ENCODE assay signal across 8 mouse cellular contexts in genomic region chr9:68966540-68966939, GRCm38 (mm10).
DNase-seq lines count a peak whose midpoint lies in the region; ATAC-seq and TF ChIP-seq lines count a peak whose summit lies in the region.

No protein-coding gene starts in this region.

- H3K4me2 ChIP-seq in lung, embryonic 14.5 days: no peak overlapping the region

- no peak overlapping the region for H3K27ac ChIP-seq in lung, embryonic 14.5 days (ENCODE audit: low read depth)

- no peaks in the 10 kb centered on the region for H3K4me1 ChIP-seq in lung, embryonic 14.5 days (ENCODE audit: insufficient read depth)

- H3K27me3 ChIP-seq in lung, embryonic 14.5 days (ENCODE audit: insufficient read depth, low read length): no peaks in the 10 kb centered on the region

- peak; percentile 48 for TF ChIP-seq CTCF in lung, embryonic 14.5 days (IDR thresholded peaks at IDR 0.05; ENCODE audit: low read depth)

- H3K4me3 ChIP-seq in lung, embryonic 14.5 days (ENCODE audit: low read depth, low read length): no peak overlapping the region

- peak; percentile 9 for DNase-seq in ovary, postnatal 36 days (ENCODE audit: low spot score)
- no peak for DNase-seq in ovary, postnatal 14 days (ENCODE audit: low spot score)
- peak; percentile 72 for DNase-seq in cerebellum, adult 11-12 months
- peak; percentile 39 for DNase-seq in lung, embryonic 14.5 days
- peak; percentile 80 for DNase-seq in thymus, postnatal 14 days
- DNase-seq in left cerebral cortex, adult 18-20 months (ENCODE audit: low spot score in 2 of 2): no peak
- DNase-seq in layer of hippocampus, adult 8-10 months (ENCODE audit: low spot score in 2 of 2): no peak
- DNase-seq in heart, adult 9 months (ENCODE audit: low spot score in 2 of 2): no peak

- no peaks in the 10 kb centered on the region for H3K9me3 ChIP-seq in lung, embryonic 14.5 days (ENCODE audit: low read depth, low read length)

- whole genome bisulfite sequencing in lung, embryonic 14.5 days: 33% methylated on average over 13 of the region's 13 CpGs

- no peak for ATAC-seq in lung, embryonic 14.5 days (ENCODE audit: insufficient read depth)

- H3K36me3 ChIP-seq in lung, embryonic 14.5 days (ENCODE audit: insufficient read depth): no peaks in the 10 kb centered on the region

- no peak overlapping the region for H3K9ac ChIP-seq in lung, embryonic 14.5 days

Comparison
In these comparisons a context has a peak if more than half of its experiments do, and no peak if none do; other contexts are left out.
1. DNase-seq: peak in ovary, postnatal 36 days (single experiment), cerebellum, adult 11-12 months (single experiment), lung, embryonic 14.5 days (single experiment) and thymus, postnatal 14 days (single experiment); none in ovary, postnatal 14 days (single experiment), left cerebral cortex, adult 18-20 months (0 of 2), layer of hippocampus, adult 8-10 months (0 of 2) and heart, adult 9 months (0 of 2).